Mouse (Mus musculus) right cerebral cortex, postnatal 10 days (tissue): ENCODE measurements around the gene Rps6ka1.
A peak's percentile ranks its signal among the peaks of the same experiment; 100 is the strongest.

ENCODE experiments used
- DNase-seq, 2 experiments: peaks; one replicate each; pipeline ENCODE4 v3.0.0; 2021; ENCODE audit warnings: low spot score in 2 of 2

Gene Rps6ka1

GRCm38 (mm10) chr4:133897431-133897891 lies 9.9 kb upstream of the Rps6ka1 start:
- DNase-seq: no peak

- DNase-seq: no peak
These were observed 9.4 kb upstream of the Rps6ka1 start for GRCm38 (mm10) chr4:133896984-133897383.

DNA sequence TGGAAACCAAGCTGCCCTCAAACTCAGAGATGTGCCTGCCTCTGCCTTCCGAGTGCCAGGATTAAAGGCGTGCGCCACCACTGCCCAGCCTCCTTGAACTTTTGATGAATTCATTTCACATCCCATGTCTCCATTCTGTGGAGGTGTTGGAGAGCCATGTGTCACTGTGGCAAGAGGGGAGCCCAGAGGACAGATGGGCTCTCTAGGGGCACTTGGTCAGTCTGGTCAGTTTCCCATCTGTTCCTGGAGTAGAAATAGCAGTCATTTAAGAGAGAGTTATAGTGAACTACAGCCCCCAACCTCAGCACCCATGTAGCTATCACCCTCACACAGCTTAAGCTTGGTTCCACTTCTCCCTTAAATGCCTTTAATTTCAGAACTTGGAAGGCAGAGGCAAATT lies 8.4 kb upstream of the Rps6ka1 start:
- DNase-seq: no peak

DNA sequence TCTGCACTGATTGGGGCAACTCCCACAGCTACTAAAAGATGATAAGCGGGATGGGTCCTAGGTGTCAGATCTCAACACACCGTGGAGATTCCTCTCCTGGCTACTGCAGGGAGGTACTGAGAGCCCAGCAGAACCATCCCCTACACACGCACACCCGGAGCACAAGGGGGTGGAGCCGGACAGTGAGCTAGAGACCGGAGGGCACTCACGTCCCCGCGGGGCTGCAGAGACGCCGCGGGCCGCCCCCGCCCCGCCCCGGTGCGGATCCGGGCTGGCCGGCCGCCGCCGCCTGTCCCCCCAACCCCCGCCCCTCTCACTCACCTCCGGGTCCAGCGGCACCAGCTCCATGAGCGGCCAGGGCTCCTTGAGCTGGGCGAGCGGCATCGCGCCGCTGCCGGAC lies 348 bp downstream of the Rps6ka1 start:
- DNase-seq: no peak

DNA sequence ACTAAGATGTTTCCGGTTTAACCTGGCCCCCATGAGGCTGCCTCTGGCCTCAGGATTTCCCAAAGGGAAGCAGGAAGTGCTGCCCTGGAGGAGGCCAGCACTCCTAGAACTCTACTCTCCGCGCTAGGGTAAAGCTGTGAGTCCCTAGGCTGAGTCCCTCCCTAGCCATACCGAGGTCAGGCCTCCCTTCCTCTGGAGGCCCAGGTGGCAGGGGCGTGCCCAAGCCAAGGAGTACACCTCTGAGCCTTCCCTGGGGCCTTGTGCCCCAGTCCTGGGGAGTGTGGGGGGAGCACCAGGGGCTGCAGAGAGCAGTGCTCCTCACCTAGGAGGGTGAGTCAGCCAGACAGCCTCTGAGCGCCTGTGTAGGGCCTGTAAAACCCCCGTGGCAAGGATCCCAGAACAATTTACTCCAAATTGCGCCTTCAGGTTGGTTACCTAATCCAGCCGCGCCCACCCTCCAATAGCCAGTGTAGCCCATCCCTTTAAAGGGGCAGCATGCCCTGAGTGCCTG lies 1.6 kb downstream of the Rps6ka1 start:
- no peak for DNase-seq

DNA sequence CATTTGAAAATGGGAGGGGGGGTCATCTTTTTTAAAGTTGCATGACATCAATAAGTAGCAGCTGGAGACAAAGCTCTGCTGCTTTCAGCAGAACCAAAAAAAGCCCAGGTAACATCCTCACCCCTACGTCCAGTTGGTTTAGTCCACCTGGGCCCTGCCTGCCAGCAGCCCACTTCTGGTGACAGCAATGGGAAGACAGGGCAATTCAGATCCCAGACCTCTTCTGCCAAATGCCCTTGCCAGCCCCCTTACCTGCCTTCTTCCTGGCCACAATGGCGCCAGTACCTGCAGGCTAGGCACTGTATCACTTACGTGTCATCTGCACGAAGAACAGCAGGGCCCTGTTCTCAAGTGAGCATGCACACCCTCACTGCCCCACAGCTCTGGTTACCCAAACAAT lies 2.3 kb downstream of the Rps6ka1 start:
- DNase-seq: no peak

- DNase-seq: no peak
These were observed 2.7 kb downstream of the Rps6ka1 start for GRCm38 (mm10) chr4:133884888-133885287.

- DNase-seq: no peak
These were observed 3.4 kb downstream of the Rps6ka1 start for GRCm38 (mm10) chr4:133884127-133884753.

- DNase-seq: no peak
These were observed 5.7 kb downstream of the Rps6ka1 start for GRCm38 (mm10) chr4:133881851-133882250.

- DNase-seq: no peak
These were observed 6.2 kb downstream of the Rps6ka1 start for GRCm38 (mm10) chr4:133881399-133881798.

DNA sequence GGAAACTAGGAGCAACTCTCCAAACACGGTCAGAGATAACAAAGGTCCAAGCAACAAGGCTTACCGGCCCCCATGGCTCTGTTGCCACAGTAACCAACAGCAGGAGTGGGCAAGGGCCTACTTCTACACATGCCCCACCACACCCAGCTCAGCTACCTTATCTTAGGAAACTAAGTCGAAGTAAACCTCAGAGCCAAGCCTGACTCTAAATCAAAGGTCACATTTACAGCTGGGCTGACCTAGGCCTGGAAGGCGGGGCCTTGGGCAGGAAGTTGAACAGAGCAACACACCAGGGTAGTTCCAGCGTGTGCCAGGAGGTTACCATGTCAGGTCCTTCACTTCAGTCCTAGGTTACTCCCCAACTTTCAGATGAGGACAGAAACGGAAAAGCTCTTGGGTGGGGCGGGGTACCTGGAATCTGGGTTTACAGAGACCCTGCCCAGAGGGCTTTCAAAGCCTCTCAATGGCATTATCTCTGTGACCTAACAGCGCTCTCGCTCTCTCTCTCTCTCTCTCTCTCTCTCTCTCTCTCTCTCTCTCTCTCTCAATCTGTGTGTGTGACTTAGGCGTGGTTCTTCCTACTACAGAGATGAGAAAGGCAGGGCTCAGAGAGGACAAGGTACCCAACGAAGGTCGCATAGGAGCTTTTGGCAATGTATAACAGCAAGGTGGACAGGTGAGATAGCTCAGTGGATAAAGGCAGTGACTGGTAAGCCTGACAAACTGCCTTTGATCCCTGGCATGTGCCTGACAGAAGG lies 8.3 kb downstream of the Rps6ka1 start:
- DNase-seq: no peak

GRCm38 (mm10) chr4:133877850-133878755 lies 9.5 kb downstream of the Rps6ka1 start:
- DNase-seq: no peak

DNA sequence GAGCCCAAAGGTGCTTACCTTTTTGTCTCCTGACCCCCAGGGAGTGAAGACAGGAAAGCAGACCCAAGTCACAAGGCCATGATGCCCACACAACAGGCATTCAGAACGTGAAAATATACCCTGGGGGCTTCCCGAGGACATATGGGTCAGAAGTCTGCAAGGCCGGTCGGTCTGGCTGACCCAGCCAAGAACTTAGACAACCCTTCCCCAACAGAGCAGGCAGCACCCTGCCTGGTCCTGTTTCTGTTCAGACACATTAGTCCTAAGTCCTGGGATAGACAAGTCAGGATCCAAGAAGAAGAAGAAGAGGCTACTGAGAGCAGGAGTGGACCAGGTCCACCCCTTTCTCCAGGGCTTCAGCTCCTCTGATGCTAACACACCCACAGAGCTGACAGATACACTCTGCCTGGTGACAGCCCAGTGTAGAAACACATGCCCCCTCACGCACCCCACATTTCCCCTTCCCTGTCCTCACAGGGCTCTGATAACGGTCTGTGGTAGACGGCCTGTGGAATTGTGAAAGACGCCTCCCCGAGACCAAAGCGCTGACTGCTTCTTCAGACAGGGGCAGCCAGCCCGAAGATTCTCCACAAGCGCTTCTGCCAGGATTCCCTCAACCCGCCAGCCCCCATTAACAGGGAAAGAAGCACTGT lies 12.6 kb downstream of the Rps6ka1 start:
- DNase-seq: no peak

DNA sequence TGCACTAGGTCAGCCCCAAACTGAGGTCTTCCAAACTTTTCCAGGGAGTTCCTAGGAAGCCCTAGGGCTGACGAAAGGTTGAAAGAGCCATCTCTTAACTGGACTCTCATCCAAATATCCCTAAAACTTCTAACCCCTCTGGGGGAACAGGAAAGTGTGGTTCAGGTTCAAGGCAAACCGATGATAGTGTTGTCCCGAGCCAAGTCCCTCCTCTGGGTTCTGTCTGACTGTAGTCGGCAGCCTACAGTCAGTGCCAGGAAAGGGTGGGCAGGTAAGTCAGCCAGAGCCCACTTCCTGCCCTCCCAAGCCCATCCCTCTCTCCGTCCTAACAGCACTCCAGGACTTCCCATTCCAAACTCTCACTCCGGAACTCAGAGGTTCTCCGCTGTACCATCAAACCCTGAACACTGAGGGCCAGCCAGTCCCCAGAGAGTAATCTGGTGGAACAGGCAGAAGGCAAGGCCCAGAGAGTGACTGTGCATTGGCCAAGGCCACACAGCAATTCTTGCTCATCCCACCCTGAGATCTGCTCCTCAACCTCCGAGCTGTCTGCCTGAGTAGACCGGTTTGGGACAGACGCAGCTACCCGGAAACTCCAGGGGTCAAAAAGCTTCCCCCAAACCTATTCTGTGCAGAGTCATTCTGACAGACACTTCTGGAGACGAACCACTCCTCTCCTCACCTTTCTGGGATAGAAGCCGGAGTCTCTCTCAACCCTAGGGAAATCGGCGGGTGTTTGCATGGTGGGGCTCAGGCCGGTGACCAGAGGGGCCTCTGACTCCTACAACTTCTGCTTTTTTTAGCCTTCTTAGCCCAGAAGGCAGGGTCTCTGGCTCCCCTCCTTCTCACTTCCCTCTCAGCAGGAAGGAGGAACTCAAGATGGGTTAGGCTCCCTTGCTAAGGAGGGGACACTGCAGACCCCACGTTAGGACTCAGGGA lies 13.4 kb downstream of the Rps6ka1 start:
- DNase-seq: no peak

- DNase-seq: no peak
These were observed 14.2 kb downstream of the Rps6ka1 start for GRCm38 (mm10) chr4:133873431-133873851.

GRCm38 (mm10) chr4:133872812-133873300 lies 14.7 kb downstream of the Rps6ka1 start:
- peak; percentile 49 to 59 for DNase-seq

- no peak for DNase-seq
These were observed 15.3 kb downstream of the Rps6ka1 start for GRCm38 (mm10) chr4:133872222-133872811.

- no peak for DNase-seq
These were observed 22.4 kb downstream of the Rps6ka1 start for GRCm38 (mm10) chr4:133865231-133865630.

DNA sequence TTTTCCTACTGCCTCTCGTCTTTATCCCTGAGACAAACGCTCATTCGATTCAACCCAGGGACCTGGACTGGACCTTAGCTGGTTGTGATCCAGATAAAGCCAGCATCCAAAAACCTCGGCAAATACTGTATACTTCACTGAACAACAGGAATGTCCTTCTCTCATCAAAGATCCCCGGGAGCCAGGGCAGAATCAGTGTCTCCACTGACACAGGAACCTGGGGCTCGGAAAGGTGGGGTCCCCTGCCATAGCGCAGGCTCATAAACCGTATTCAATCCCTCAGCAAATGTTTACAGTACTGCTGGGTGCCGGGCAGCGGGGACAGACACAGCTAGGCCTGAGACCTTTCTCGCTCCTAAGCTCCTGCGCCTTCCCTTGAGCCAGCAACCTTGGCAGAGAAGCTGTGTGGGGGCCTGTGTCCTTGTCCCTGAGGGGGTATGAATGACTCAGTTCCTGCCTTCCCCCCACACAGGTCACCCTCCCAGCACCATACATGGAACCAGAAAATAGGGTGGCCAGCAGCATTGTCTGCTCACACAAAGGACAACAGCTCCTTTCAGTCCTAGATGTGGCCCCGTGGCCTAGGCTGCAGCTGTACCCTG lies 23.1 kb downstream of the Rps6ka1 start:
- no peak for DNase-seq
